Mouse (Mus musculus) ES-CJ7 (cell line): Measurements from ENCODE around the gene Sh3rf1.

ENCODE experiments used
- DNase-seq: peaks from one replicate; pipeline ENCODE4 v3.0.0; 2011; ENCODE audit warnings: low read depth, low spot score

Gene Sh3rf1

DNA sequence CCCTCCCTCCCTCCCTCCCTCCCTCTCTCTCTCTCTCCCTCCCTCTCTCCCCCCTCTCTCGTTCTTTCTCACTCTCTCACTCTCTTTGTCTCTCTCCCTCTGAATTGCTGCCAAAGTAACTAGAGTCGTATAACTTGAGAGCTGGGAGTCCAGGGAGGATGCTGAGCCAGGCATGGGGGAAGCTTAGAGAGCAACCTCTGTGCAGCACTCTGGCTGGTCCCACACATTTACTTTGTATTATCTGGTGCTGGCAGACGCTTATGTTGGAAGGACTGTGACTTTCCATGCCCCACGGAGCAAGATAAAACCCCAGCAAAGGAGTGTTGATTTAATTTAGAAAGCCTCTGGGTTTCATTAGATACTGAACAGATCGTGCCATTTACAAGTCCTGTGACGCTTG lies 196.5 kb downstream of the Sh3rf1 start:
- DNase-seq, result no peak

DNA sequence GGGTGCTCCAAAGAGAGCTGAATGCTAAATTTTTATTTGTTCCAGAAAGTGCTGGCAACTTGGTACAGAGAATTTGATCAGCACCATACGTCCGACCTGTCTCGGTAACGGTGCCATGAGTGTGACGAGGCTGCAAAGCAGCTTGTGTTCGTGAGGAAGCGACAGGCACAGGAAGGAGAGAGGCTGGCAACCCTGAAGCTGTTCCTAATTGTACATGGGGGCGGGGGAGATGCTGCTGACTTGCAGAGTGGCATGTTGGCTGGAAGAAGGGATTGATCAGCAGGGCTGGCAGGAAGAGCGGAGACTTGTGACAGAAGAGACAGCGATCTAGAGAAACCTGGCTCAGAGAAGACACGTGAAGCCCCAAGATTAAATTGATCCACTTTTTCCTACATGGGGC lies 197.9 kb downstream of the Sh3rf1 start:
- DNase-seq, result no peak

DNA sequence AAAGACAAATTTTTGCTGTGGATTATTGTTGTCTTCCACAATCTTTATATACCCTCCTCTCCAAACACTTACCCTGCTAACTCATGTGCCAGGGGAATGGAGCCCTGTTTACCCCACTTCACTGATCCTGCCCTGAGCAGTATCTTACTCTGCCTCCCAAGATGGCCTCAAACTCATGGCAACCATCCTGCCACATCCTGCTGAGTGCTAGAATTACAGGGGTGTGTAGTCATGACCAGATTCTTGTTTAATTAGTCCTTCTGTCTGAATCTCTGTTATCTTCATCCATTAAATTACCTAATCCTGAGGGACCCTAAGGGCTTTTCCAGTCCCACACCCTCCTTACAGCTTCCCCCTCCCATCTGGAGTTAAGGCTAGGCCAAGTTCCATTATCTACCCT lies 201.5 kb downstream of the Sh3rf1 start:
- DNase-seq, result no peak

DNA sequence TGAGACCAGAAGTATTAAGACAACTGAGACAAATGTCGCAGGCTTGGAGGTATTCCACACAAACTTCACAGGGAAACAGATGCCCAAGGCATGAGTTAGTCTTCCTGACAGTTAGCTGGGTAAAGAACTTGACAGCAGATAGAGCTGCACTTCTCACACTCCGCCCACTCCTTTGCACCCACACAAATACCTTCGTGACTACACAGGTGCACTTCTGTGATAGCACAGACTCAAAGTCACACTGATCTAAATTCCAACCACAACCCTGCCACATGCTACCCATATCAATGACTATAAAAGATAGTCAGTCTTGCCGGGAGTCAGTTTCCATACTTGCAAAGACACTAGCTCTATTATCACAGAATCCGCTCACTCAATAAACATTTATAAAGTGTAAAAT lies 202.4 kb downstream of the Sh3rf1 start:
- DNase-seq, result no peak

DNA sequence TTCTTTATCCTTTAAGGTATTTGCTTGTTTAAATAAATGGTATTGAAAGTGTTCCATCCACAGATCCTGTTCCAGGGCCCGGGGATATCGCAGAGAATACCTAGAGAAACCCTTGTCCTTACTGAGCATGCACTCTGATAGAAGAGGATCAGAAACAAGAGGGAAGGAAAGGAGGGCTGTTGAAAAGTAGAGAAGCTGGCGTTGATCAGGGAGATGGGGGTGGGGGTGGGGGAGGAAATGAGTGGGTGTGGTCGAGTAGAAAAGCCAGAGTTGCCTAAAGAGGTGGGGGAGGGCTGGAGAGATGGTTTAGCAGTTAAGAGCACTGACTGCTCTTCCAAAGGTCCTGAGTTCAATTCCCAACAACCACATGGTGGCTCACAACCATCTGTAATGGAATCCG lies 203.0 kb downstream of the Sh3rf1 start:
- DNase-seq, result peak; percentile 59

DNA sequence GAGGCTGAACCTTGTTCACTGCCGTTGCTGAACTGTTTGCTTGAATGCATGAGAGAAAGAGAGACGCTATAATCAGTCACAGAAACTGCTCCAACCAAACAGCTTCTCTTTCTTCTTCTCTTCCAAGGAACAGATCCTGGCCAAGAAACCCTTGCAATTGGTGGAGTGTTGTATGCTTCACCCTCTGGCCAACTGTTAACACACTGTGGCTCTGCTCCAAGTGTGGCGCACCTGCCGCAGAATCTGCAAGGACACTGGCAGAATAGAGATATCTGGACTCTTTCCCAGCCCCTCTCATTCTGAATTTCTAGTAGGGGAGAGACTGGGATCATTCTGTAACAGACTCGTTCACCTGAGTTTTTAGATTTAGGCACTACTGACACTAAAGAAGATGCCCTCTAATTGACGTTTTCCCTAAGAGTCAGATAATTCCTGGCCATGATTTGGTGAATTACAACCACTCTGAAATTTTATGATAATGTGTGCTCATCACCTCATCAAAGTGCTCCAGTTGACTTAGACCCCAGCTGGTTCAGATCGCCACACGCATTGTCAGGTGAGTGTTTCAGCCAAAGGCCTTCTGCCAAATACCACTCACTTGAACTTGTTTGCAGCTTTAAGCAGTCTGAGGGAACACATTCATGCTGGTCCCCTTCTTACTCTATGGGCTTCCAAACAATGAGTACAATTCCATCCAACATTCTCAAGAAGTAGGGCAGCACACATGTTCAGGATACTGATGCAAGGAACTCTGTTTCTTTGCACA lies 204.4 kb downstream of the Sh3rf1 start:
- DNase-seq, result no peak

DNA sequence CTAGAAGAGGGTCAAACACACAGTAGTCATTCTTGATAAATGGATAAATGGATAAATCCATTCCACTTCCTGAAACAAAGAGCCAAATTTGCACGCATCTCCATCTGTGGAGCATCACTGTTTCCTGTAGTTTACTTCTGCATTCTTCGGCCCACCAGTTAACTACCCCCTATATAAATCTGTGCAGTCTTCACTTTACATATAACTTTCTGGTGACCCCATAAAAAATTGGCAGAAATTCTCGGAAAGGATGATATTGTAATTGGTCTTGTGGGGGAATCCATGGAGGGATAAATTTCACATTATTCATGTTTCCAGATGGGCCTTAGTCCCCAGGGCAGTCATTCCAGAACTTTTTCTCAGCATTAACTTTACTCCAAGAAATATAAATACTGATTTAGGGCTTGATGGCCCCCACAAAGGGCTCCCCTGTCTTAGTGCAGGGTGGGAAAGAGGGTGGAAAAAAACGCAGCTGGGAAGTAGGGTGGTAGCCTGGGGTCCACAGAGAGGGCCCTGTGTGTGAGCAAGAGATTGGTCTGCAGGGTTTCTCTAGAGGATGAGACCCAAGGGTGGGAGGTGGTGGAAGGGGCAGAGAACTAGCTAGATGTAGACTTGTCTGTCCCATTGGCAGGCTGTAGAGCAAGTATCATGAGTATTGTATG lies 205.3 kb downstream of the Sh3rf1 start:
- no peak for DNase-seq

DNA sequence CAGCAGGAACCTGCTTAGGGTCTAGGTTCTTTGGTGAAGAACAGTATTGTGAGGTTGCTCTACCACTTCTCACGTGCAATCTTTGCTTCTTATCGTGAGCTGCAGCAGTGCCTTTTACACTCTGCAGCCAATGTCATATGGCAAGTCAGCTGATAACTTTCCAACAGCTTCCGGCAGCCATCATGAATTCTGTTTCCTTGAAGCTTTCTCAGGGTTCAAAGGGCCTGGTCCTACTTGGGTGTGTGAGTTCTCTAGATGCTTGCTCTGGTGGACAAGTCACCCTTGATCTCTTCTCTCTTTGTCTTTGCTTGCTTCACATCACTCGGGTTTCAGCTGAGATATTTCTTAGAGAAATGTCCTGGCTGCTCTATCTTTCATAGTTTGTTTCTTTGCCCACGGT lies 211.8 kb downstream of the Sh3rf1 start:
- DNase-seq, result no peak

DNA sequence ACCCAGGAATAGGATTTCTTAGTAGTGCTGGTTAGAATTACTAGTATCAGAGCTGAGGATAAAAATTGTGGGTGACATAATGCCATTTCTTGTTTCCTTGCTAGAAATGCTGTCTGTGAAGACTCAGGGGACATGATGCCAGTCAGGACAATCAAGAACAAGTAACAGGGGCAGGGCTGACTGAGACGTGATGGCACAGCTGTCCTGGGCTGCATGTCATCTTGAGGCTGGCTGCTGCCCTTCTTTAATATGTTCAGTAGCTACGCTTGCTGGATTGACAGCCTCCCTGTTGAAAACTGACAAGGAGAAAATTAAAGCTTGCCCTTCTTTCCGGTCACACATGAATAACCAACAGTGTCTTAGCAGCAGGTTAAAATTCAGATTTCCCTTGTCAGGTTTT lies 212.5 kb downstream of the Sh3rf1 start:
- no peak for DNase-seq

DNA sequence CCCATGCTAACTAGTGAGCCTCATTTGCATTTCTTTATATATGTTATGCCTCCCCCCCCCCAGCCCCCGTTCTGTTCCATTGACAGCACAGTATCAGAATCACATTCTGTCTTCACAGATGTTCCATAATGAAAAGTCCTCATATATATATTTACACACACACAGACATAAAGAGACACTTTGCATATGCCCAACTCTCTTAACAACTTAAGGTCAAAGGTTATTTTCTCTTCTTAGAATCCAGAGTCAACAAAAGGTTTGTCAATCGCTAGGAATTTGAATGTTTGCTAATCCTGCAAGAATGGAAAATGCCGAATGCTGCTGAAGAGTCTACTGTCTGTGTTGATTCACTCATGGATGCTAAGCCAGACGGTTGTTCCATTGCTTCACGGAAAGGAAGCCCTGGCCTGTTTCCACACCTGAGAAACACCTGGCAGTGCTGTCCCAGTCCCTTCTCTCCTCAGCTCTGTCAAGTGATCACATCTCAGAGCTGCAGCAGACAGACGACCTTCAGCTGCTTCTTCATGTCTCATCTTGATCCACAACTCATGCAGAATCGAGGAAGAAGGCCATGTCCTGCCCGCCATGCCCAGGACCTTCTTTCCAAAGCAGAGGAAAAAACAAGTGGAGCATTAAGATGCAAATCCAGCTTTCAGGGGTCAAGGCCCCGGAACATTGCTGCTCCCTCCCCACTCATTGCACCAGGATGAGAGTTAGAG lies 213.1 kb downstream of the Sh3rf1 start:
- peak; percentile 52 for DNase-seq

DNA sequence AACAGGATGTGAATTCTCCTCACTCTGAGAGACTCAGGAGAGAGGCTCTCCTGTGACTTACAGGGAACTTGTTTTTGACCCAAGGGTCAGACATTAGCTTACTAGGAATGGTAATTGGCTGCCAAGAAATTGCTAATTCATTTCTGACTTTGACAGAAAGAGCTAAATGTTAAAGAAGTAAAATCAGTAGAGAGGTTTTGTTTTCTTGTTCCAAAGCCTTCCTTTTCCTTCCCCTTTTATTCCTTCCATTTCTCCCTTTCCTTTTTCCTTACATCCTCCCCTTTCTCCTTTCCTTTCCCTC lies 213.6 kb downstream of the Sh3rf1 start:
- DNase-seq, result no peak

DNA sequence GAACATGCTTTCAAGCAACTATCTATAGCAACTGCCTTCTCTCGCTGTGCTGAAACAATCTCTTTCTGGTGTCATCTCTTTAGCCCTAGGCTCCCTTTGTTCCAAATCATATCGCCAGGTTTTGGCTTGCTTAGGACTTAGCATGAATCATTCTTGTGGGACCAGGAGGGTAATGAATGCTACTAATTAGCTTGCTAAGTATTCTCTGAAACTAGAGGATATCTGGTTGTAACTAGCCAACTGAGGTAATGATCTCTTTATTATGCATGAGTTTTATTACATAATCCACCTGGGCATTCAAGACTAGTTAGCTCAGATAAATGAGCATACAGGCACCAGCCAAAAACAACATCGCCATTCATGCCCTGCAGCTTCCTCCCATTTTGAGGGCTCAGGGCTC lies 219.3 kb downstream of the Sh3rf1 start:
- no peak for DNase-seq

DNA sequence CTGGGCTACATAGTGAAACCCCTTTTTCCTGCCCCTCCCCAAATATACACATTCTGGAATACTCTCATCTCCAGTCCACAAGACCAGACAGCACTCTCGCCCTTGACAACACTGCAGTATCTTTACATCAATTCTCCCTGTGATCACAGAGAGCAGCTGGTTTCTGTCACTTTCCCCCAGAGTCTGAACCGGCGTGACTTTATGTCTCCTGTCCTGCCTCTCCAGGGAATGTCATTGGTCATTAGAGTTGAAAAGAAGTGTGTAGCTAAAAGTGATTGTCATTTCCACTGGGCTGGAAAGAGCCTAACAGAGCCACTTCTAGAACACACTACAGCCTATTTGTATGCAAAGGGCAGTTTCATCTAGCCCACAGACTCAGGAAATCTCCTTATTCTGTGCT lies 220.7 kb downstream of the Sh3rf1 start:
- DNase-seq, result no peak
